Mouse (Mus musculus) CD4-positive helper T cell, adult 2 months (primary cell): ENCODE measurements around the gene Slc52a3.

Experiments
- DNase-seq: peaks from one replicate; pipeline ENCODE4 v3.0.0-alpha.2; 2012; ENCODE audit warnings: low read depth, missing footprints, low spot score

Gene Slc52a3

GRCm38 (mm10) chr2:152048003-152048980, 52.0 kb downstream of the Slc52a3 start:
- no peak for DNase-seq

- peak; percentile 7 for DNase-seq
Observed at GRCm38 (mm10) chr2:152048981-152049441, 52.7 kb downstream of the Slc52a3 start.

GRCm38 (mm10) chr2:152049611-152050270, 53.4 kb downstream of the Slc52a3 start:
- DNase-seq = no peak

- DNase-seq = no peak
Observed at GRCm38 (mm10) chr2:152050316-152050715, 54.0 kb downstream of the Slc52a3 start.

GRCm38 (mm10) chr2:152051985-152052384, 55.7 kb downstream of the Slc52a3 start:
- no peak for DNase-seq

GRCm38 (mm10) chr2:152055406-152055805, 59.1 kb downstream of the Slc52a3 start:
- DNase-seq = no peak

- no peak for DNase-seq
Observed at GRCm38 (mm10) chr2:152056368-152057251, 60.3 kb downstream of the Slc52a3 start.

GRCm38 (mm10) chr2:152057252-152057563, 60.9 kb downstream of the Slc52a3 start:
- no peak for DNase-seq
